In the genomic region with DNA sequence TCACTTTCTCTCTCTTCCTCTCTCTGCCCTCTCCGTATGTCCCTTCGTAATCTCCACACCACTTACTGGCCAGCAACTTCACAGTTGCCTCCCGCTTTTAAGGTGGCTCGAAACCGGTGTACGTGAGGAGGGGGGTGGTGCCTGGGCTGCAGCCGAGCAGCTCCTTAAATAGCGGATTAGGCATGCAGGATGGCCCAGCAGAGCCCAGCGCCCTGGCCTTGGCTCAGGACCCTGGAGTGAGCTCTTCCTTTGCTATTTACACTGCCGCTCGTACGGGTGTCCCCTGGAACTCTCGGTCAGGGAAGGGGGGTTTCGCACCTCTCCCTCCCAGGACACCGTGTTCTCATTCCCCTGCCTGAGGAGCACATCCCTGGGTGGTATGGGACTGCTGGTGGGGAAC, we compare ENCODE assay signal across 8 mouse cellular contexts. TPM values are rescaled to one million over a fixed set of nuclear protein-coding genes. Genes with fewer than 3 reads are reported as not detected.
A peak's percentile ranks its signal among the peaks of the same experiment; 100 is the strongest.
DNase-seq lines count a peak whose midpoint lies in the region; ATAC-seq and TF ChIP-seq lines count a peak whose summit lies in the region.

Gene Car14 (minus strand): TSS at position 124 of the 400 bp plus-strand sequence.

- H3K27me3 ChIP-seq in thymus, adult 2 months (ENCODE audit: control insufficient read depth, insufficient read depth, low read length): peaks cover 18% of the 10 kb centered on the region
- H3K27me3 ChIP-seq in hindbrain, embryonic 15.5 days: peaks cover 27% of the 10 kb centered on the region
- H3K27me3 ChIP-seq in liver, embryonic 14.5 days (ENCODE audit: control insufficient read depth, insufficient read depth, low read length): peaks cover 47% of the 10 kb centered on the region
- no peaks in the 10 kb centered on the region for H3K27me3 ChIP-seq in stomach, embryonic 16.5 days (ENCODE audit: control insufficient read depth, insufficient read depth, low read length)

- peaks cover 16% of the 10 kb centered on the region for H3K4me1 ChIP-seq in thymus, adult 2 months (replicated peaks; ENCODE audit: control insufficient read depth, insufficient read depth, low read length)
- peaks cover 30% of the 10 kb centered on the region for H3K4me1 ChIP-seq in hindbrain, embryonic 15.5 days (replicated peaks)
- peaks cover 0 to 14% of the 10 kb centered on the region in 2 experiments; a peak in 2 of 4 replicates for H3K4me1 ChIP-seq in liver, embryonic 14.5 days (replicated peaks; ENCODE audit: control insufficient read depth in 2 of 2, insufficient read depth in 2 of 2, low read length in 1 of 2)
- peaks cover 17% of the 10 kb centered on the region for H3K4me1 ChIP-seq in stomach, embryonic 16.5 days (ENCODE audit: control insufficient read depth, insufficient read depth, low read length)

- no peak for DNase-seq in thymus, adult 2 months
- DNase-seq in thymus, postnatal 10 days (ENCODE audit: low spot score in 2 of 2): no peak
- peak; percentile 61 to 63 for DNase-seq in gastrocnemius, adult 8-10 months (ENCODE audit: low spot score in 2 of 2)
- no peak for DNase-seq in liver, embryonic 14.5 days (ENCODE audit: low read depth in 3 of 3, low spot score in 3 of 3)
- no peak for DNase-seq in c-Kit-positive CD71-positive TER-119-positive erythroid progenitor cells, embryonic 14.5 days (ENCODE audit: low spot score)

- no peak for TF ChIP-seq POLR2A in thymus, adult 2 months (IDR thresholded peaks at IDR 0.05; ENCODE audit: control insufficient read depth, extremely low read depth, insufficient read depth, low read length, poor library complexity)

- H3K9ac ChIP-seq in hindbrain, embryonic 15.5 days: peak within 1 kb of the TSS; percentile 26; the same call in 1 of the 2 replicates
- H3K9ac ChIP-seq in liver, embryonic 14.5 days (replicated peaks): peak within 1 kb of the TSS; percentile 13; the same call in 1 of the 2 replicates
- peak within 1 kb of the TSS; percentile 50 for H3K9ac ChIP-seq in stomach, embryonic 16.5 days (ENCODE audit: low read length)

- TF ChIP-seq EP300 in liver, embryonic 14.5 days (IDR thresholded peaks at IDR 0.05; ENCODE audit: low read depth): no peak

- WGBS in thymus, adult 2 months: 8% methylated on average over 15 of the region's 15 CpGs
- WGBS in hindbrain, embryonic 15.5 days: 0% methylated on average over 15 of the region's 15 CpGs
- WGBS in liver, embryonic 14.5 days (ENCODE audit: insufficient replicate concordance): 1% methylated on average over 15 of the region's 15 CpGs
- WGBS in stomach, embryonic 16.5 days: 2% methylated on average over 15 of the region's 15 CpGs

- 0 out of 2 replicates have a peak within 1 kb of the TSS, but pooled peaks have one; percentile 14 for H3K4me3 ChIP-seq in thymus, adult 2 months (ENCODE audit: control insufficient read depth, insufficient read depth, low read length)
- peak within 1 kb of the TSS; percentile 25 for H3K4me3 ChIP-seq in hindbrain, embryonic 15.5 days
- H3K4me3 ChIP-seq in liver, embryonic 14.5 days (ENCODE audit: insufficient read depth in 1 of 2, low read depth in 2 of 2, low read length in 2 of 2): peak within 1 kb of the TSS; percentile 33 to 39
- peak within 1 kb of the TSS; percentile 39 for H3K4me3 ChIP-seq in stomach, embryonic 16.5 days (replicated peaks; ENCODE audit: low read length)

- no peak within 1 kb of the TSS for H3K27ac ChIP-seq in thymus, adult 2 months (ENCODE audit: control insufficient read depth, insufficient read depth, low read length)
- H3K27ac ChIP-seq in hindbrain, embryonic 15.5 days (replicated peaks): 0 out of 2 replicates have a peak within 1 kb of the TSS, but pooled peaks have one; percentile 10
- peak within 1 kb of the TSS; percentile 34 for H3K27ac ChIP-seq in liver, embryonic 14.5 days
- no peak within 1 kb of the TSS for H3K27ac ChIP-seq in stomach, embryonic 16.5 days (ENCODE audit: low read length)

- H3K9me3 ChIP-seq in hindbrain, embryonic 15.5 days: no peaks in the 10 kb centered on the region
- H3K9me3 ChIP-seq in liver, embryonic 14.5 days (ENCODE audit: control insufficient read depth, low read length): no peaks in the 10 kb centered on the region
- no peaks in the 10 kb centered on the region for H3K9me3 ChIP-seq in stomach, embryonic 16.5 days (replicated peaks; ENCODE audit: control insufficient read depth, low read length)

- no peak; the same call in 1 of the 2 replicates for ATAC-seq in hindbrain, embryonic 15.5 days (ENCODE audit: low FRiP score, low read depth)
- ATAC-seq in liver, embryonic 14.5 days (ENCODE audit: insufficient read depth): no peak
- peak; percentile 31; the same call in 1 of the 2 replicates for ATAC-seq in stomach, embryonic 16.5 days (ENCODE audit: insufficient read depth, low FRiP score)
- ATAC-seq in inflammation-experienced regulatory T-cells, adult 6 months: no peak

- H3K4me2 ChIP-seq in hindbrain, embryonic 15.5 days: peak within 1 kb of the TSS; percentile 61
- peak within 1 kb of the TSS; percentile 60 for H3K4me2 ChIP-seq in liver, embryonic 14.5 days (ENCODE audit: low read depth)
- H3K4me2 ChIP-seq in stomach, embryonic 16.5 days (ENCODE audit: low read depth, low read length): peak within 1 kb of the TSS; percentile 61

- TF ChIP-seq CTCF in thymus, adult 2 months (IDR thresholded peaks at IDR 0.05; ENCODE audit: borderline replicate concordance, control insufficient read depth, extremely low read depth, insufficient read depth, low read length, poor library complexity): no peak
- TF ChIP-seq CTCF in liver, embryonic 14.5 days (IDR thresholded peaks at IDR 0.05; ENCODE audit: low read depth): no peak

- H3K36me3 ChIP-seq in thymus, adult 2 months (ENCODE audit: control insufficient read depth, insufficient read depth, low read length): no peaks in the 10 kb centered on the region
- H3K36me3 ChIP-seq in hindbrain, embryonic 15.5 days: no peaks in the 10 kb centered on the region
- no peaks in the 10 kb centered on the region for H3K36me3 ChIP-seq in liver, embryonic 14.5 days (replicated peaks; ENCODE audit: control insufficient read depth, insufficient read depth, low read depth)
- no peaks in the 10 kb centered on the region for H3K36me3 ChIP-seq in stomach, embryonic 16.5 days (ENCODE audit: control insufficient read depth, insufficient read depth, low read length)

RNA-seq across cellular contexts. Expression of gene Car14, which starts in this region (rescaled TPM):
- 4.3 and 13.0 TPM in 2 replicates for polyA plus RNA-seq in thymus, adult 2 months (2012; rRNA removed)
- 100 to 1,000 TPM in 1 of 4 experiments, 10 to 100 TPM in 3; 41.8 to 112 (median 61.1) TPM for total RNA-seq in gastrocnemius, adult 8-10 months (2022)
- 13.1 and 14.7 TPM in 2 replicates for polyA plus RNA-seq in hindbrain, embryonic 15.5 days (2015; fragmentation: Nextera tagmentation; extraction: Ambion mirVana)
- polyA plus RNA-seq in liver, embryonic 14.5 days (2012; rRNA removed): 4.8 and 5.3 TPM in 2 replicates
- polyA plus RNA-seq in liver, embryonic 14.5 days (2014; fragmentation: Nextera tagmentation; extraction: Ambion mirVana): 9.3 and 11.1 TPM in 2 replicates
- 2.4 and 2.9 TPM in 2 replicates for polyA plus RNA-seq in stomach, embryonic 16.5 days (2015; fragmentation: Nextera tagmentation; extraction: Ambion mirVana)
- not detected for polyA plus RNA-seq in inflammation-experienced regulatory T-cells, adult 6 months (2017; shearing (Covaris generic))

Comparison
In these comparisons a context has a peak if more than half of its experiments do, and no peak if none do; other contexts are left out.
1. DNase-seq: peak in gastrocnemius, adult 8-10 months (2 of 2); none in thymus, adult 2 months (single experiment), thymus, postnatal 10 days (0 of 2), liver, embryonic 14.5 days (0 of 3) and c-Kit-positive CD71-positive TER-119-positive erythroid progenitor cells, embryonic 14.5 days (single experiment).
2. H3K27ac ChIP-seq: peak in hindbrain, embryonic 15.5 days (single experiment) and liver, embryonic 14.5 days (single experiment); none in thymus, adult 2 months (single experiment) and stomach, embryonic 16.5 days (single experiment).
3. Peak in every context shown above with its lines, with median percentiles within 50 percentile points of each other: H3K4me3 ChIP-seq, H3K4me2 ChIP-seq and H3K9ac ChIP-seq.